Mouse (Mus musculus): ENCODE results near the gene Apoc3.

The Apoc3 gene

GRCm38 (mm10) chr9:46229573-46230449 lies 5.6 kb downstream of the Apoc3 start:
- DNase-seq = peak; percentile 94

- no peak for DNase-seq
Measured at GRCm38 (mm10) chr9:46228491-46228890, 6.9 kb downstream of the Apoc3 start, which contains the start of gene Apoa1. TSS of gene Apoa1 (plus strand) at chr9:46228580.

GRCm38 (mm10) chr9:46227064-46227614 lies 8.3 kb downstream of the Apoc3 start:
- DNase-seq = no peak

GRCm38 (mm10) chr9:46224945-46225660 lies 10.3 kb downstream of the Apoc3 start:
- DNase-seq = peak; percentile 52

GRCm38 (mm10) chr9:46224101-46224500 lies 11.3 kb downstream of the Apoc3 start:
- DNase-seq = peak; percentile 47

GRCm38 (mm10) chr9:46223090-46223489 lies 12.3 kb downstream of the Apoc3 start:
- DNase-seq = peak; percentile 37

GRCm38 (mm10) chr9:46218176-46218575 lies 17.3 kb downstream of the Apoc3 start:
- DNase-seq = no peak

GRCm38 (mm10) chr9:46216744-46217470 lies 18.5 kb downstream of the Apoc3 start:
- no peak for DNase-seq

- peak; percentile 53 for DNase-seq
Measured at GRCm38 (mm10) chr9:46215338-46216322, 19.8 kb downstream of the Apoc3 start.

GRCm38 (mm10) chr9:46214946-46215337 lies 20.5 kb downstream of the Apoc3 start:
- DNase-seq = no peak

- no peak for DNase-seq
Measured at GRCm38 (mm10) chr9:46214276-46214675, 21.2 kb downstream of the Apoc3 start.

- no peak for DNase-seq
Measured at GRCm38 (mm10) chr9:46210473-46210872, 25.0 kb downstream of the Apoc3 start.

- DNase-seq = no peak
Measured at GRCm38 (mm10) chr9:46208401-46208974, 26.9 kb downstream of the Apoc3 start.

GRCm38 (mm10) chr9:46207501-46207869 lies 28.0 kb downstream of the Apoc3 start:
- DNase-seq = no peak

- DNase-seq = peak; percentile 84
Measured at GRCm38 (mm10) chr9:46206834-46207500, 28.5 kb downstream of the Apoc3 start.

GRCm38 (mm10) chr9:46199609-46200008 lies 35.8 kb downstream of the Apoc3 start:
- no peak for DNase-seq

GRCm38 (mm10) chr9:46198936-46199335 lies 36.5 kb downstream of the Apoc3 start:
- no peak for DNase-seq

GRCm38 (mm10) chr9:46198461-46198860 lies 37.0 kb downstream of the Apoc3 start:
- no peak for DNase-seq

- DNase-seq = peak; percentile 46
Measured at GRCm38 (mm10) chr9:46196699-46197169, 38.7 kb downstream of the Apoc3 start.

- no peak for DNase-seq
Measured at GRCm38 (mm10) chr9:46194809-46195208, 40.6 kb downstream of the Apoc3 start.

- DNase-seq = no peak
Measured at GRCm38 (mm10) chr9:46192642-46193041, 42.8 kb downstream of the Apoc3 start.
